Mouse (Mus musculus): ENCODE data around the gene Olfr1359.
"Not testable (repeated sequence)": the region's sequence is repeated elsewhere in the genome, so short reads cannot be mapped to it uniquely, and the experiment has no call there.

GRCm38 (mm10) chr13:21716540-21717391, 18.9 kb downstream of the Olfr1359 start:
- TF ChIP-seq EP300 (optimal IDR thresholded peaks at IDR 0.05); CTCF (IDR thresholded peaks at IDR 0.05; ENCODE audit: low read depth): not testable (repeated sequence)
